Mouse (Mus musculus) macrophage (primary cell): Measurements from ENCODE around the gene Shank1. TPM values are rescaled to one million over a fixed set of nuclear protein-coding genes. Genes with fewer than 3 reads are reported as not detected.

Experiments
- H3K27ac ChIP-seq: fragments of 350-480 bp; formaldehyde crosslinking; 2 replicates; pipeline ENCODE4 v1.9.0; 2021
- H3K36me3 ChIP-seq: fragments of 350-480 bp; formaldehyde crosslinking; 2 replicates; pipeline ENCODE4 v1.9.0; 2021; ENCODE audit errors: inconsistent target
- H3K4me3 ChIP-seq: fragments of 350-480 bp; formaldehyde crosslinking; 2 replicates; pipeline ENCODE4 v1.9.0; 2021; ENCODE audit errors: inconsistent target
- H3K79me2 ChIP-seq: fragments of 350-480 bp; formaldehyde crosslinking; 2 replicates; pipeline ENCODE4 v1.9.0; 2021; ENCODE audit errors: inconsistent target
- WGBS: methylation state at CpG from one replicate; pipeline ENCODE4 v1.1.7; 2026; ENCODE audit warnings: inconsistent platforms; ENCODE audit not compliant: missing documents; 5-methylcytosine and 5-hydroxymethylcytosine counted together
- polyA plus RNA-seq: library from polyadenylated mRNA; stranded (reverse); fragments of 250-400 nt; gene quantifications from 3 replicates; pipeline ENCODE4 v1.2.4, GENCODE M21; 2018; ENCODE audit warnings: inconsistent platforms

The Shank1 gene
- polyA plus RNA-seq, 1 experiment from 2014 or later: not detected

- H3K79me2 ChIP-seq: no peaks in the 10 kb centered on the region
- 6% methylated on average over 6 of the region's 6 CpGs for WGBS
- H3K36me3 ChIP-seq: no peaks in the 10 kb centered on the region
- no peak overlapping the region for H3K4me3 ChIP-seq
- no peak overlapping the region for H3K27ac ChIP-seq
Measured at GRCm38 (mm10) chr7:44311713-44312304, 1.8 kb downstream of the Shank1 start.

GRCm38 (mm10) chr7:44312484-44312883, 2.4 kb downstream of the Shank1 start:
- Histone ChIP-seq H3K79me2 (no peaks in the 10 kb centered on the region), H3K36me3 (no peaks in the 10 kb centered on the region), H3K4me3 (no peak overlapping the region), H3K27ac (no peak overlapping the region)
- 50% methylated on average over 16 of the region's 16 CpGs for WGBS

GRCm38 (mm10) chr7:44317913-44318312, 7.9 kb downstream of the Shank1 start:
- no peak overlapping the region for H3K27ac ChIP-seq
- H3K79me2 ChIP-seq: no peaks in the 10 kb centered on the region
- no peak overlapping the region for H3K4me3 ChIP-seq
- WGBS: 41% methylated on average over 4 of the region's 4 CpGs
- no peaks in the 10 kb centered on the region for H3K36me3 ChIP-seq

- H3K36me3 ChIP-seq: no peaks in the 10 kb centered on the region
- WGBS: 34% methylated on average over 8 of the region's 8 CpGs
- no peak overlapping the region for H3K4me3 ChIP-seq
- H3K27ac ChIP-seq: no peak overlapping the region
- no peaks in the 10 kb centered on the region for H3K79me2 ChIP-seq
Measured at GRCm38 (mm10) chr7:44320886-44321285, 10.8 kb downstream of the Shank1 start.

GRCm38 (mm10) chr7:44322290-44322689, 12.2 kb downstream of the Shank1 start:
- no peaks in the 10 kb centered on the region for H3K36me3 ChIP-seq
- 88% methylated on average over 1 of the region's 1 CpGs for WGBS
- H3K79me2 ChIP-seq: no peaks in the 10 kb centered on the region
- H3K4me3 ChIP-seq: no peak overlapping the region
- no peak overlapping the region for H3K27ac ChIP-seq

- Histone ChIP-seq H3K27ac (no peak overlapping the region), H3K4me3 (no peak overlapping the region), H3K79me2 (no peaks in the 10 kb centered on the region), H3K36me3 (no peaks in the 10 kb centered on the region)
- 31% methylated on average over 6 of the region's 6 CpGs for WGBS
Measured at GRCm38 (mm10) chr7:44326614-44327013, 16.6 kb downstream of the Shank1 start.

- H3K4me3 ChIP-seq: no peak overlapping the region
- H3K79me2 ChIP-seq: no peaks in the 10 kb centered on the region
- 41% methylated on average over 3 of the region's 3 CpGs for WGBS
- H3K36me3 ChIP-seq: no peaks in the 10 kb centered on the region
- no peak overlapping the region for H3K27ac ChIP-seq
Measured at GRCm38 (mm10) chr7:44332336-44332735, 22.3 kb downstream of the Shank1 start.

DNA sequence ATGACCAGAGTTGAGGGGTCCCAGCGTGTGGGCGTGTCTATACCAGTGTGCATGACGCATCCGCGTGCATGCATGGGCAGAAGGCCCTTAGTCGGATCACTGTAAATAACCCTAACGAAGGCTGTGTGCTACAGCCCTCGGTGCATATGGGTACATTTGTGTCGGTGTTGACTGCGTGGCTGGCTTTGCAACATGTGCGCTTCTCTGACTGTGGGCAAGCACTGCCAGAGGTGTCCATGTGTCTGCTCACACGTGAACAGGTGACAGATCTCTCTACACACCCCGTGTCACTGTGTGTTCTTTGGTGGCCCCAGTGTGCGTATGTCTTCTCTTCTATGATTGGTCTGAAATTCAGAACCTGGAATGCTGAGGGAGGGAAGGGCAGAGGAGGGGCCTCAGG, 24.1 kb downstream of the Shank1 start:
- no peaks in the 10 kb centered on the region for H3K79me2 ChIP-seq
- 60% methylated on average over 14 of the region's 14 CpGs for WGBS
- no peak overlapping the region for H3K27ac ChIP-seq
- H3K36me3 ChIP-seq: no peaks in the 10 kb centered on the region
- H3K4me3 ChIP-seq: no peak overlapping the region

DNA sequence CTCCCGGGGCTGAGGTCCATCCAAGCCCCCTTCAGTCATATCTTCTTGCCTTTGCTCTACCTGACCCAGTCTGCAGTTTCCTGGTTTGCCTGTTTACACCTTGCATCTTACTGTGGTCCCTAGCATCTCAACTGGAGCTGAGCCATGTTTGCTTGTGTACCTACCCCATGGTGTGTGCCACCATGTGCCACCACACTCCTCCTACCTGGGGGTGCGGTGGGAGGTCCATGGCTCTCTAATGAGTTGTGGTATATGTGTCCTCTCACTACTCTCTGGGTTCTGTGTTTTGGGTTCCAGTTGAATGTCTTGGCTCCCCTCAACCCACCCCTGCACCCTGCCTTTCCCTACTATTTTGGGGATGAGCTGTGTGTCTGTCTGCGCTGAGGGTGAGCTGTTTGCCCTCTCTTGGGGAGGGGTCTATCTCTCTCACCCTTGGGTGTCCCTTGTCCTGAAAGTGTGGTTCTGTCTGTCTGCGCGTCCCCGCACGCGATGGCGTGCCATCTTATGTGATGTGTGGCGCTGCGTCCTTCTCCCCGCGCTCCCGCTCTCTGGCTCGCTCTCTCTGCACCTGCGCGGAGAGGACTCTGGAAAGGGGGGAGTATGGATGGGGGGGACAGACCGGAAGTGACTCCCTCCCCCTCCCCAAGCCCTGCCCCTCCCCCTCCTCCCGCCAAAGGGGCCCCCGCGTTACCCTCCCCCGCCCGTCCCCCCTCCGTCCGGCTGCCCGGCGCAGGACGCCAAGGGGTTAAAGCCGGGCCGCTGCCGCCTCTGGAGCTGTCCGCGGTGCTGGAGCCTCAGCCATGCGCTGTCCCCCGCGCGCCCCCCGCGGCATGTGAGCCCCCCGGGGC, 25.2 kb downstream of the Shank1 start:
- Histone ChIP-seq H3K4me3 (no peak overlapping the region), H3K36me3 (no peaks in the 10 kb centered on the region), H3K79me2 (no peaks in the 10 kb centered on the region), H3K27ac (no peak overlapping the region)
- 9% methylated on average over 24 of the region's 40 CpGs for WGBS

DNA sequence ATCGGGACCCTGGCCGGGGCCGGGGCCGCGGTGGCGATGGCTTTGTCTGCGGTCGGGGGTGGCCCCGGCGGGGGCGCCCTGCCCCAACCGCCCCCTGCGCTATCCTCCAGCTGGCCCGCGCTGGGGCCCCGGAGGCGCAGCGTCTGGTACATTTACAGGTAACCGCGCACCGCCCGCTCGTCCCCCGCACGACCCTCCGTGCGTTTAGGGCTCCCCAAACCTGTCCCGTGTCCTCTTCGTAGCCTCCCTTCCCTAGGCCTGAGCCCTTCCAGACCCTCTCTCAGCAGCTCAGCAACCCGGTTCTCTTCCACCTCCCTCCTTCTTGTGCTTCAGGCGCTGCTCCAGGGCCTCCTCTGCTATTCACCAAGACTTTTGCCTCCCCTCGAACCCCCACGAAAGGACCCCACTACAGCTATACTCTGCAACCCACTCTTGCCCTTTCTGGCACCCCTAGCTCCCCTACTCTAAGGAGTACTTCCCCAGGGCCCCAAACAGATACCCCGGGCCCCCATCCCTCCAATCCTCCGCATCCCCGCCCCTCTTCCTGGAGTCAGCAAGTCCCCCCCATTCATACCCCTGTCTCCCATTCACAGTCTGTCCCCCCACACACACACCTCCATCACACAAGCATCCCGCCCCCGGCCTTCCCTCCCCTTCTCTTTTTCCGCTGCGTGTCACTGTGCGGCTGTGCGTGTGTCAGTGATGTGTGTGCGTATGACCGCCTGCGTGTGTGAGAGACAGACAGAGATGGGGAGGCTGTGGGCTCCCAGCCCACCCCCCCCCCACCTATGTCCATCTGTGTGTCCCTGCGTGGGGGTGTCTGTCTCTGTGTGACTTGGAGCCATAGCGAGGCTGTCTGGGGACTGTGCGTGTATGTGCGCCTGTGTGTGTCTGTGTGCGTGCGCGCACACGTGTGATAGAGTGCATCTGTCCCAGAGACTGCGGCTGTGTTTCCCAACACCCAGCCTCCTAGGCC, 26.3 kb downstream of the Shank1 start:
- WGBS: 6% methylated on average over 43 of the region's 54 CpGs

GRCm38 (mm10) chr7:44337121-44337849, 27.2 kb downstream of the Shank1 start:
- no peak overlapping the region for H3K27ac ChIP-seq
- WGBS: 7% methylated on average over 32 of the region's 32 CpGs
- no peak overlapping the region for H3K4me3 ChIP-seq
- H3K79me2 ChIP-seq: no peaks in the 10 kb centered on the region
- no peaks in the 10 kb centered on the region for H3K36me3 ChIP-seq

More for the DNA sequence above, 26.3 kb downstream of the Shank1 start:
- Histone ChIP-seq H3K79me2 (no peaks in the 10 kb centered on the region), H3K27ac (no peak overlapping the region), H3K4me3 (no peak overlapping the region), H3K36me3 (no peaks in the 10 kb centered on the region)

GRCm38 (mm10) chr7:44340226-44340625, 30.2 kb downstream of the Shank1 start:
- 56% methylated on average over 5 of the region's 6 CpGs for WGBS

DNA sequence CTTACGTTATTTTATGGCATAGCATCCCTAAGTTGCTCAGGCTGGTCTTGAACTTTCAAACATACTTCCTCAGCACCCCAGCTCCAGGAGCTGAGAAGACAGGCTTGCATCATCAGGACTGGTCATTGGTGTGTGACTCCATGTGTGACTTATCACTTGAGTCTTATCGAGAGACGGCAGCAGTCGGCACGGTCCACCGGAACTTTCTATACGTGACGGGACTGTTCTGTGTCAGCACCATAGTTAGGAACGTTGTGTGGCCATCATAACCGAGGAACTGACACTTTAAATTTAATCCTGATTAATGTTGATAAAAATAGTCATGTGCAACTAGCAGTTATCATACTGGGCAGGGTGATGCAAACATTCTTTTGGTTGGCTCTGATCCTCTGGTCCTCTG, 31.1 kb downstream of the Shank1 start:
- WGBS: 85% methylated on average over 10 of the region's 10 CpGs
- H3K79me2 ChIP-seq: no peaks in the 10 kb centered on the region
- no peaks in the 10 kb centered on the region for H3K36me3 ChIP-seq
- no peak overlapping the region for H3K27ac ChIP-seq
- H3K4me3 ChIP-seq: no peak overlapping the region

More at GRCm38 (mm10) chr7:44340226-44340625, 30.2 kb downstream of the Shank1 start:
- no peak overlapping the region for H3K27ac ChIP-seq
- no peaks in the 10 kb centered on the region for H3K36me3 ChIP-seq
- H3K4me3 ChIP-seq: no peak overlapping the region
- no peaks in the 10 kb centered on the region for H3K79me2 ChIP-seq

DNA sequence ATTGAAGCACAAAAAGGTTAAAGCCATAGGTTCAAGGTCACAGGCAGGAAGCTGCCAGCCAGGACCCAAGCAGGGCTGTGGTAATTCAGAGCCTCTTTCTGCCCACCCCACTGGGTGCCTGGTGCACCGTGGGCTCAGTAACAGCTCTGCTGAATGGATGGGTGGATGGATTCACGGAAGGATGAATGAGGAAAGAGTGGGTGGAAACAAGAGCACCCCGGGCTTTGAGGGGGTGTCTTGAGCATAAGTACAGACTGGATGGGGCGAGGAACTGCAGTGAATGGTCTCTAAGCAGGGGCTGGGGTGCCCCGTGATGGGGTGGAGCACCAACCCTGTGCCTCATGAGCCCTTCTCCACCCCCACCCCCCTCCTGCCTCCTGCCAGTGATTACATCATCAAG, 31.7 kb downstream of the Shank1 start:
- 59% methylated on average over 5 of the region's 5 CpGs for WGBS
- Histone ChIP-seq H3K36me3 (no peaks in the 10 kb centered on the region), H3K79me2 (no peaks in the 10 kb centered on the region), H3K4me3 (no peak overlapping the region), H3K27ac (no peak overlapping the region)
